Mouse (Mus musculus) forebrain, embryonic 13.5 days (tissue): ENCODE measurements around the gene Mycl. TPM values are rescaled to one million over a fixed set of nuclear protein-coding genes. Genes with fewer than 3 reads are reported as not detected.
A peak's percentile ranks its signal among the peaks of the same experiment; 100 is the strongest.
"Not testable (repeated sequence)": the region's sequence is repeated elsewhere in the genome, so short reads cannot be mapped to it uniquely, and the experiment has no call there.

Source experiments
- ATAC-seq: fragments of 200-750 bp; cut with Nextera tagmentation; 2 replicates; pipeline ENCODE4 v1.8.0; 2017
- H3K27ac ChIP-seq: fragments of 300-500 bp; sonication (generic); 2 replicates; pipeline ENCODE4 v1.5.1; 2015; ENCODE audit warnings: inconsistent platforms, mild to moderate bottlenecking, moderate library complexity
- H3K27me3 ChIP-seq: fragments of 300-500 bp; sonication (generic); 2 replicates; pipeline ENCODE4 v1.6.1; 2015; ENCODE audit warnings: mild to moderate bottlenecking, inconsistent platforms
- H3K36me3 ChIP-seq: fragments of 300-500 bp; sonication (generic); 2 replicates; pipeline ENCODE4 v1.6.1; 2015; ENCODE audit warnings: mild to moderate bottlenecking, inconsistent platforms; ENCODE audit not compliant: poor library complexity, severe bottlenecking
- H3K4me1 ChIP-seq: fragments of 300-500 bp; sonication (generic); 2 replicates; pipeline ENCODE4 v1.6.1; 2015; ENCODE audit warnings: inconsistent platforms
- H3K4me2 ChIP-seq: fragments of 300-500 bp; sonication (generic); 2 replicates; pipeline ENCODE4 v1.6.1; 2015; ENCODE audit warnings: inconsistent platforms, mild to moderate bottlenecking, moderate library complexity
- H3K4me3 ChIP-seq: fragments of 300-500 bp; sonication (generic); 2 replicates; pipeline ENCODE4 v1.5.1; 2015; ENCODE audit warnings: mild to moderate bottlenecking, inconsistent platforms
- H3K9ac ChIP-seq: fragments of 300-500 bp; sonication (generic); 2 replicates; pipeline ENCODE4 v1.6.1; 2015; ENCODE audit warnings: mild to moderate bottlenecking, inconsistent platforms
- H3K9me3 ChIP-seq: fragments of 300-500 bp; sonication (generic); replicated peaks from 2 replicates; pipeline ENCODE4 v1.6.1; 2016; ENCODE audit warnings: inconsistent platforms
- WGBS: fragments of 180-500 bp; shearing (Covaris S2); methylation state at CpG from one replicate; pipeline ENCODE4 v1.1.7; 2015; 5-methylcytosine and 5-hydroxymethylcytosine counted together
- polyA plus RNA-seq: library from polyadenylated mRNA; unstranded; fragments of >200 nt; fragmentation: Nextera tagmentation; extraction: Ambion mirVana; gene quantifications from 2 replicates; pipeline ENCODE4 v1.2.1, GENCODE M21; 2015

Mycl gene
- polyA plus RNA-seq, 1 experiment from 2014 or later = 63.3 TPM

DNA sequence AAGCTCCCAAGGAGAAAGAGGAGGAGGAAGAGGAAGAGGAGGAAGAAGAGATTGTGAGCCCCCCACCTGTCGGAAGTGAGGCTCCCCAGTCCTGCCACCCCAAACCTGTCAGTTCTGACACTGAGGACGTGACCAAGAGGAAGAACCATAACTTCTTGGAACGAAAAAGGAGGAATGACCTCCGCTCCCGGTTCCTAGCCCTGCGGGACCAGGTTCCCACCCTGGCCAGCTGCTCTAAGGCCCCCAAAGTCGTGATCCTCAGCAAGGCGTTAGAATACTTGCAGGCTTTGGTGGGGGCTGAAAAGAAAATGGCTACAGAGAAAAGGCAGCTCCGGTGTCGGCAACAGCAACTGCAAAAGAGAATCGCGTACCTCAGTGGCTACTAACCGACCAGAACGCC is 4.7 kb downstream of the Mycl start:
- WGBS = 40% methylated on average over 14 of the region's 14 CpGs
- Histone ChIP-seq H3K9ac (peak overlapping the region; percentile 67), H3K27ac (peak overlapping the region; percentile 93), H3K4me3 (peak overlapping the region; percentile 94), H3K9me3 (no peaks in the 10 kb centered on the region), H3K4me1 (peaks cover 65% of the 10 kb centered on the region), H3K4me2 (peak overlapping the region; percentile 84), H3K27me3 (no peaks in the 10 kb centered on the region), H3K36me3 (peaks cover 36% of the 10 kb centered on the region)
- no peak for ATAC-seq

DNA sequence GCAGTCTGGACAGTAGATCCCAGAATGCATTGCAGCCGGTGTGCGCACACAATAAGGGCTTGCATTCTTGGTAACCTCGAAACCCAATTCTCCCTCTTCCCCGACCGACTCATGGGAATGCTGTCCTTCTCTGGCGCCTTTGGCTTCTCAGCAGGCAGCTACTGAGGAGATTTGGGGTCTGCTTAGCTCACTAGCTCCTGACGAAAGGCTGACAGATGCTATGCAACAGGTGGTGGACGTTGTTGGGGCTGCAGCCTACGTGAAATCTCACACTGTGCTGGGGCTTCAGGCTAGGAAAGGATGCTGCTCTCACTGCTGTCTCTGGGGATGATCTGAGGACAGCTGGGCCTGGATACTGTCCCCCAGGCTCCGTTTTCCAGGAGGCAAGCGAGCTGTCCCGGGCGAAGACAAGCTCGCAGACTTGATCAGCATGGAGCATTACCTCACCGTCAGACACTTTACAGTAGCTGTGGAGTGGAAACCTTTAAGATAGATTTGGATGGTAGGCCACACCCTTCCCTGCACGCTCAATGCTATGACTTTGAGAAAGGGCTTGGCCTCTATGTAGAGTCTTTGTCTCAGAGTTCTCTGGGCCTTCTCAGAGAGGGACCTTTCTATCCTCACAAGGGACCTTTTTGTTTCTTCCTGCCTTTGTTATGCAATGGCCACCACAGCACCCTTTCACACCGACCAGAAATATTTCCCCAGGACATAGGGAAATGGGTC is 5.3 kb downstream of the Mycl start:
- peaks cover 71% of the 10 kb centered on the region for H3K4me1 ChIP-seq
- WGBS = 34% methylated on average over 17 of the region's 17 CpGs
- peak overlapping the region; percentile 93 for H3K27ac ChIP-seq
- H3K4me2 ChIP-seq = peak overlapping the region; percentile 84
- no peaks in the 10 kb centered on the region for H3K27me3 ChIP-seq
- peak overlapping the region; percentile 67 for H3K9ac ChIP-seq
- no peak for ATAC-seq
- H3K36me3 ChIP-seq = peaks cover 36% of the 10 kb centered on the region
- no peak overlapping the region for H3K4me3 ChIP-seq
- no peaks in the 10 kb centered on the region for H3K9me3 ChIP-seq

DNA sequence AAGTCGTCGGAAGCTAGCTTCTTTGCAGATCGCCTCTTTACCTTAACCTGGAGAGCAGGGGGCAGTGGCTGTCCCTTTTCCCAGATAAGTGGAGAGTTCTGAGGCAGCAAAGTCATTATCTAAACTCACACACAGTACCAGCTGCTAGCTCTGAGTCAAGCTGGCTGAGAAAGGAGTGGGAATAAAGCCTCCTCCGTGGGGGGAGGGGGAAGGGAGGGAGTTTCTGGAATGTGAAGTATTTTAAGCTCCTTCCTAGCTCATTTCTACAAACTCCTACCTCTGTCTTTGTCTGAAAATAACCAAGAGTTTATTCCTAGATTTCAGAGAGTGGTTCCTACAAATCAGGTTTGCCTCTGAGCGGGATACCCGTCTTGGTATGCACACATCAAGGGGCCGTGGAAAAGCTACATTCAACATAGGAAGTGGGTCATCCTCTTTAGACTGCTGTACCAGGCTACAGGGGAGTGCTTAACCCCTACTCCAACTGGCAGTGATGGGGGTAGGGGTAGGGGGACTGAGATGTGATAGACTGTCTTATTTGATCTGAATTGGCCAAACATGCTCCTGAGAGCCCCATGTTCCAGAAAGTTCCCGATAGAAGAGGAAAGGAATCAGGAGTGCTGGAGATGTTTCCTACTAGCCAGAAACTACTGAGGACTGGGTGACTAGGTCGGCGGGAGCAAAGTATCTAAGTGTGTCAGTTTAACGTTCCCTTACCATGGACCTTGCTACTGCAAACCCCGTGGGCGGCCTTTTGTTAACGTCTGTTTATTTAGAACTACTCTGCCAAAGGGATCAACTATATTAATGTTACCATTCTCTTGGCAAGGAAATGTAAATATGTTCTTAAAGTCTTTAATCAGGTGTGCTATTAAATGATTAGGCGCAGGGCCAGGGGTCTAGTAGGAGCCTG is 9.9 kb downstream of the Mycl start:
- ATAC-seq = 0 out of 2 replicates have a peak, but pooled peaks have one; percentile 44
- Histone ChIP-seq H3K27ac (peak overlapping the region; percentile 51; the same call in 1 of the 2 replicates), H3K9ac (no peak overlapping the region), H3K36me3 (peaks cover 30% of the 10 kb centered on the region), H3K9me3 (no peaks in the 10 kb centered on the region), H3K4me3 (no peak overlapping the region), H3K4me2 (no peak overlapping the region), H3K27me3 (no peaks in the 10 kb centered on the region), H3K4me1 (peaks cover 38% of the 10 kb centered on the region)
- WGBS = 31% methylated on average over 15 of the region's 15 CpGs

DNA sequence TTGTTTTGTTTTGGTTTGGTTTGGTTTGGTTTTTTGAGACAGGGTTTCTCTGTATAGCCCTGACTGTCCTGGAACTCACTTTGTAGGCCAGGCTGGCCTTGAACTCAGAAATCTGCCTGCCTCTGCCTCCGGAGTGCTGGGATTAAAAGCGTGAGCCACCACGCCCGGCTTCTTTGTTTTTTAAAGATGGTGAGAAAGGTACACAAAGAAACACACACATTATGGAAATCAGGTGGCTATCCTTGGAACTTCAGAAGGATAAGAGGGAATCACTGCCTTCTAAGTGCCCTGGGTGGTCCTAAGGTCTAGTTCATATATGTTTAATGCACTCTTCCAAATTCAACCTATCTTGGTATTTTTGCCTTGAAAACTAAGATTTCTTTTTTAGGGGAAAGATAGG is 17.0 kb downstream of the Mycl start:
- WGBS = 93% methylated on average over 4 of the region's 4 CpGs
- peak overlapping the region; percentile 95 for H3K27ac ChIP-seq
- peaks cover 43% of the 10 kb centered on the region for H3K4me1 ChIP-seq
- not testable (repeated sequence) for H3K36me3 ChIP-seq, H3K27me3 ChIP-seq, H3K9me3 ChIP-seq, ATAC-seq, H3K4me3 ChIP-seq
- 0 out of 2 replicates have a peak overlapping the region, but pooled peaks have one; percentile 10 for H3K9ac ChIP-seq
- H3K4me2 ChIP-seq = peak overlapping the region; percentile 41; the same call in 1 of the 2 replicates

DNA sequence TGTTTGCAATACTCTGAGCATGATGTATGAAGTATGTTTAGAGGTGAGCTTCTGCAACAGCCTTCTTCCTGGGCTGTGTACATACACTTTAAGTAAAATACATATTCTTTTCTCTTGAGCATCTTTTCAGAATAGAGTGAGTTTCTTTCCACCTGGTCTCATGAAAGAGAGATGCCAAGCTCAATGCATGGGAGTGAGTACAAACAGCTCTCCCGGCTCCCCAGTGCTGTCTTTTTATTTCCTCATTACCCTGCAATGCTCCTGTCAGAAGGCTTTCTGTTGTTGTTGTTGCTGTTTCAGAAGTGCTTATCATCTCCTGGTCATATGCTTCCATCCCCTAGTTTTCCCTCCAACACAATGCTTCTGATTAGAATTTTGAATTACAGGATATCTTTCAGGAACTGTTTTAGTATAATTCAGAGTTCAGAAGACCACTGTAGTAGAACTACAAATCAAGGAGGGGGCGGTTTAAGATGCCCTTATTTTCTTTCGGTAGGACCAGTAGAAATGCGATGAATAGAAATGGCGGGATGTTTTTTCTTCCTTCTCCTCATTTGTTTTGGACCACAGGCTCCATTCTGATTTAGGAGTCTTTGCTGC is 18.0 kb downstream of the Mycl start:
- WGBS = 5% methylated on average over 5 of the region's 5 CpGs
- Histone ChIP-seq H3K4me3 (peak overlapping the region; percentile 0; the same call in 1 of the 2 replicates), H3K27me3 (no peaks in the 10 kb centered on the region), H3K9ac (peak overlapping the region; percentile 14), H3K36me3 (no peaks in the 10 kb centered on the region), H3K4me1 (peaks cover 53% of the 10 kb centered on the region), H3K9me3 (no peaks in the 10 kb centered on the region), H3K4me2 (peak overlapping the region; percentile 41), H3K27ac (peak overlapping the region; percentile 95)
- ATAC-seq = no peak; the same call in 1 of the 2 replicates

DNA sequence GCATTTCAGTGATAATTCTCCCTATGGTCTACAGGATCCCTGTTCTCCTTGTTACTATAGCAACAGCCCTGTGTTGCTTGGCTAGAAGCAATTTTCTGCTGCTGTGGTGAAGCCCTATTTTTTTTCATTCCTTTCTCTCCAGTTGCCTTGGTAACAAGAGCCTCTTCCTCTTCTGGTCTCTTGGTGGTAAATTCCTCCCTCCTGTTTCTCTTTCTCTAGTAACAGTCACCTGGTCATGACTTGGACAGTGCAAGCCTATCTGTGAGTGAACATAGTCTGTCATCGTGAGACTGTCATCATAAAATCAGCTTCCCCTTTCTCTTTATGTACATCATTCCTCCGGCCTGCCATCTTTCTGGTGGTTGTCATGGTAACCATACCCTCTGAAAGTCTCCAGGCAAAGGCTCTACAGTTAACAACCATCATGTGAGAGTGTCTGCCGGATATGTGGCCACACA is 18.5 kb downstream of the Mycl start:
- Histone ChIP-seq H3K27me3 (no peaks in the 10 kb centered on the region), H3K9me3 (no peaks in the 10 kb centered on the region), H3K4me3 (0 out of 2 replicates have a peak overlapping the region, but pooled peaks have one; percentile 0), H3K36me3 (no peaks in the 10 kb centered on the region), H3K4me2 (peak overlapping the region; percentile 41), H3K27ac (peak overlapping the region; percentile 95), H3K9ac (no peak overlapping the region), H3K4me1 (peaks cover 58% of the 10 kb centered on the region)
- 5% methylated on average over 3 of the region's 3 CpGs for WGBS
- peak; percentile 81 for ATAC-seq

DNA sequence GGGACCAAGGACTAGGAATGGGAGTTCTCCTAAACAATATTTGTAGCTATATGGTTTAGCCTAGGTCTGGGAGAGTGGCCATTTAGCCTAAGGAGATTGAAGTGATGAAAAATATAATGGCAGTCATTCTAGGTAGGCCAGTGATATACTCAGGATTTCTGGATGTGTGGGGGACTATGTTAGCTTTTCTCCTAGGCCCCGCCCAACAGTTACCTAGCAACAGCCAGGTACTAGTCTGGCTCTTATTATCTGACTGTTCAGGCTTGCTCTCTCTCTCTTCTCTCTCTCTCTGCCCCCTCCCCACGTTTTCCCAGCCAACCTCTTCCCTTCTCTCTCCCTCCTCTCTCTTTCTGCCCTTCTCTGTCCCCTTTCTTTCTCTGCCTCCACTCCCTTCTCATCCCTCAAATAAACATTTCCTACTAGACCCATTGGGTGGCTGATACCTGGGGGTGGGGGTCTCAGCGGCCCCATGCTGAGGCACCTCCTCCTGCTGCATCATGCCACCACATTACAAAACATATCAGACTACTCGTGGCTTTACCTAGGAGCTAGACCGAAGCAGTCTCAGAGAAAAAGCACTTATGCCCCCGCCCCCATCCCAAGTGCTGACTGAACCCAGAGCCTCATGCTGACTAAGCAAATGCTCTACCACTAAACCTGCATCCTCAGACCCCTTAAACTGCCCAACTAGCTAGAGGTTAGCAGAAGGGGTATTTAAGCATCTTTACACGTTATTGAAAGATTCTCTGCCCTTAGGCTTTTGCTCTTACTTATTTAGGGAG is 19.2 kb downstream of the Mycl start:
- peak; percentile 37 for ATAC-seq
- H3K9ac ChIP-seq = no peak overlapping the region
- no peak overlapping the region for H3K4me3 ChIP-seq

DNA sequence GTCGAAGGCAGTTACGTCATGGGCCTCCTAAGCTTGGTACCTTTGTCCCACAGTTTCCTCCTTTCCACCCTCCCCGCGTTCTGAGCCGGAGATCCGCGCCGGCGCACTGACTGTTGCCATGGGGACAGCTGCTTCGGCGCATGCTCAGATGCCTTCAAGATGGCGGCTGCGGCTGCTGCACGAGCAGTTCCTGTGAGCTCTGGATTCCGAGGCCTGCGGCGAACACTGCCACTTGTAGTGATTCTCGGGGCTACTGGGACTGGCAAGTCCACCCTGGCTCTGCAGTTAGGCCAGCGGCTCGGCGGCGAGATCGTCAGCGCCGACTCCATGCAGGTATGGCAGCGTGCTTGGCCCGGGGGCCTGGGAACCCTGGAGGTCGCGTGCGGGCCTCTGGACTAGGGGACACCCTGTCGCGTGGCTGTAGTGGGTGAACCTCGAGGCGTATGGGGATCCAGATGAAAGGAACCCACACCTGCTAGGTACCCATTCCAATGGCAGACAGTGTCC is 21.1 kb downstream of the Mycl start, which contains the start of gene Trit1:
Trit1 (plus strand) TSS at position 147 of the 507 bp plus-strand sequence.
- Histone ChIP-seq H3K4me3 (peak within 1 kb of the TSS; percentile 80), H3K4me2 (peak within 1 kb of the TSS; percentile 98), H3K9me3 (no peaks in the 10 kb centered on the region), H3K4me1 (peaks cover 61% of the 10 kb centered on the region), H3K27me3 (no peaks in the 10 kb centered on the region), H3K36me3 (peaks cover 10% of the 10 kb centered on the region; the same call in 1 of the 2 replicates), H3K9ac (peak within 1 kb of the TSS; percentile 89), H3K27ac (peak within 1 kb of the TSS; percentile 95)
- under 1% methylated on average over 34 of the region's 34 CpGs for WGBS
- peak; percentile 91 for ATAC-seq

More for the DNA sequence above, 19.2 kb downstream of the Mycl start:
- H3K4me2 ChIP-seq = peak overlapping the region; percentile 41
- no peaks in the 10 kb centered on the region for H3K27me3 ChIP-seq
- 0 out of 2 replicates have a peak, but pooled peaks cover 2% of the 10 kb centered on the region for H3K36me3 ChIP-seq
- 20% methylated on average over 7 of the region's 7 CpGs for WGBS
- H3K4me1 ChIP-seq = peaks cover 61% of the 10 kb centered on the region
- peak overlapping the region; percentile 95 for H3K27ac ChIP-seq
- no peaks in the 10 kb centered on the region for H3K9me3 ChIP-seq

DNA sequence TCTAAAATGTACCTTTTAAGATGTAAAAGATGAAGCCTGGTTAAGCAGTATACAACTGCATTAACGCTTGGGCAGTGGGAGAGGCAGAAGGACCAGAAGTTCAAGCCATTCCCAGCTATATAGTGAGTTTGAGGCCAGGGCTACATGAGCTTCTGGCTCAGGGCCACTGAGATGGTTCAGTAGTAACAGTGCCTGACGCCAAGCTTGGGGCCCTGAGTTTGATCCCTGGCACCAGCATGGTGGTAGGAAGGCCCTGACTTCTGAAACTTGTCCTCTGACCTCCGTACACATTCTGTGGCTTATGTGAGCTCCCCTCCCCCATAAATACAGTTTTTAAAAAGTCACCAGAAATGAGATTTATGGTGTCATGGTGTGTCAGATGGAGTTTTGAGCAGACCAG is 26.1 kb downstream of the Mycl start:
- Histone ChIP-seq H3K4me3 (no peak overlapping the region), H3K9ac (no peak overlapping the region), H3K9me3 (no peaks in the 10 kb centered on the region), H3K36me3 (peaks cover 39% of the 10 kb centered on the region), H3K27me3 (no peaks in the 10 kb centered on the region), H3K4me1 (peaks cover 25% of the 10 kb centered on the region), H3K27ac (no peak overlapping the region), H3K4me2 (no peak overlapping the region)
- no peak for ATAC-seq
- WGBS = 94% methylated on average over 3 of the region's 3 CpGs

DNA sequence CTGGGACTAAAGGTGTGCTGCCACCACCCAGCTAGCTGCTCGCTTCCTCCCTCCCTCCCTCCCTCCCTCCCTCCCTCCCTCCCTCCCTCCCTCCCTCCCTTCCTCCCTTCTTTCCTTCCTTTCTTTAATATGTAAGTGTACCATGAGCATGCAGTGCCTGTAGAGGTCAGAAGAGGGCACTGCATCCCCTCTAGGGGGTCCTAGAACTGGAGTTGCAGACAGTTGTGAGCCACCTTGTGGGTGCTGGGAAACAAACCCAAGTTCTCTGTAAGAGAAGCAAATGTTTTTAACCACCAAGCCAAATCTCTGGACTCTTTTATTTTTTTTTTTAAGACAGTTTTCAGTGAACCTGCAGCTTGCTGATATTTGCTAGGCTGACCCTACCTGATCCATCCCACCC is 27.4 kb downstream of the Mycl start:
- 100% methylated on average over 1 of the region's 1 CpGs for WGBS
- H3K4me1 ChIP-seq = peaks cover 14% of the 10 kb centered on the region
- no peak for ATAC-seq

DNA sequence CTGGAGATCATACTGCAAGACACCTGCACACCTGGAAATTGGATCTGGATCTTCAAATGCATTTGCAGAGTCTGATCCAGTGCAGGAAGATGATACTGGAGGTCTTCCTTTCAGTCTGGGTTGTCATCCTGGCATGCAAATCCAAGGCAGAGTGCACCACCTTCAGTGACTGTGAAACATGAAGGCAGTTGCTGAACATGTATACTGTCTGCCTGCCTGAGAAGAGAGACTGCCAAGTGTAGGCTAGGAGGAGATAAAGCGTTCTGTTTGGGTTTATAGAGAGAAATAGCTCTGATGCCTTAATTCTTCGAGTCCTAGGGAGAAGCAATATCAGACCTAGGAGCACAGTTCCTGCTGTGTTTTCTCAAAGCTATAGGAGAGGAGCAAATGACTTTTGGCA is 30.0 kb downstream of the Mycl start:
- H3K27ac ChIP-seq = no peak overlapping the region
- H3K36me3 ChIP-seq = peaks cover 58% of the 10 kb centered on the region
- H3K9ac ChIP-seq = no peak overlapping the region
- ATAC-seq = no peak
- H3K4me3 ChIP-seq = no peak overlapping the region
- H3K4me2 ChIP-seq = no peak overlapping the region
- 79% methylated on average over 2 of the region's 2 CpGs for WGBS
- no peaks in the 10 kb centered on the region for H3K27me3 ChIP-seq
- no peaks in the 10 kb centered on the region for H3K4me1 ChIP-seq
- H3K9me3 ChIP-seq = no peaks in the 10 kb centered on the region

More for the DNA sequence above, 27.4 kb downstream of the Mycl start:
- no peak overlapping the region for H3K4me3 ChIP-seq
- H3K9me3 ChIP-seq = no peaks in the 10 kb centered on the region
- H3K36me3 ChIP-seq = peaks cover 50% of the 10 kb centered on the region
- H3K9ac ChIP-seq = no peak overlapping the region
- no peak overlapping the region for H3K4me2 ChIP-seq
- H3K27me3 ChIP-seq = no peaks in the 10 kb centered on the region
- no peak overlapping the region for H3K27ac ChIP-seq
